Mouse (Mus musculus): Measurements from ENCODE around the gene Ccdc24. TPM values are rescaled to one million over a fixed set of nuclear protein-coding genes. Genes with fewer than 3 reads are reported as not detected.

The Ccdc24 gene
- polyA plus RNA-seq, 1 experiment from 2014 or later, result 1.6 TPM

- WGBS, result 81% methylated on average over 8 of the region's 8 CpGs
- H3K4me3 ChIP-seq (replicated peaks), result peak overlapping the region; percentile 76
- peaks cover 34% of the 10 kb centered on the region for H3K4me1 ChIP-seq
- no peak for ATAC-seq (ENCODE audit: low FRiP score)
- no peak overlapping the region for H3K27ac ChIP-seq (replicated peaks)
- H3K9ac ChIP-seq (replicated peaks), result no peak overlapping the region
- no peaks in the 10 kb centered on the region for H3K9me3 ChIP-seq (replicated peaks)
- no peaks in the 10 kb centered on the region for H3K27me3 ChIP-seq (replicated peaks)
- peak overlapping the region; percentile 96 for H3K4me2 ChIP-seq
- H3K36me3 ChIP-seq, result peaks cover 34% of the 10 kb centered on the region
These were observed 18.4 kb upstream of the Ccdc24 start for GRCm38 (mm10) chr4:117890750-117891149.

- Histone ChIP-seq H3K9me3 (replicated peaks) (no peaks in the 10 kb centered on the region), H3K9ac (replicated peaks) (no peak overlapping the region), H3K36me3 (peaks cover 33% of the 10 kb centered on the region), H3K4me2 (no peak overlapping the region; the same call in 1 of the 2 replicates), H3K27ac (replicated peaks) (no peak overlapping the region), H3K27me3 (replicated peaks) (no peaks in the 10 kb centered on the region), H3K4me1 (peaks cover 41% of the 10 kb centered on the region), H3K4me3 (replicated peaks) (no peak overlapping the region)
- WGBS, result 96% methylated on average over 14 of the region's 14 CpGs
- no peak for ATAC-seq (ENCODE audit: low FRiP score)
These were observed 17.7 kb upstream of the Ccdc24 start for GRCm38 (mm10) chr4:117890031-117890430.

GRCm38 (mm10) chr4:117889471-117889870, 17.1 kb upstream of the Ccdc24 start:
- Histone ChIP-seq H3K4me3 (replicated peaks) (no peak overlapping the region), H3K27ac (replicated peaks) (no peak overlapping the region), H3K9ac (replicated peaks) (no peak overlapping the region), H3K9me3 (replicated peaks) (no peaks in the 10 kb centered on the region), H3K4me1 (peaks cover 47% of the 10 kb centered on the region), H3K4me2 (no peak overlapping the region), H3K36me3 (peaks cover 33% of the 10 kb centered on the region), H3K27me3 (replicated peaks) (no peaks in the 10 kb centered on the region)
- 91% methylated on average over 15 of the region's 15 CpGs for WGBS
- ATAC-seq (ENCODE audit: low FRiP score), result no peak

- Histone ChIP-seq H3K4me2 (peak overlapping the region; percentile 82), H3K36me3 (peaks cover 29% of the 10 kb centered on the region), H3K4me1 (peaks cover 58% of the 10 kb centered on the region), H3K4me3 (replicated peaks) (peak overlapping the region; percentile 99; the same call in 1 of the 2 replicates), H3K27me3 (replicated peaks) (no peaks in the 10 kb centered on the region), H3K9me3 (replicated peaks) (no peaks in the 10 kb centered on the region), H3K9ac (replicated peaks) (peak overlapping the region; percentile 53), H3K27ac (replicated peaks) (no peak overlapping the region)
- ATAC-seq (ENCODE audit: low FRiP score), result no peak
- WGBS, result 73% methylated on average over 2 of the region's 2 CpGs
These were observed 15.6 kb upstream of the Ccdc24 start for GRCm38 (mm10) chr4:117887920-117888319.

GRCm38 (mm10) chr4:117887133-117887532, 14.8 kb upstream of the Ccdc24 start, which contains the start of gene Atp6v0b:
Gene Atp6v0b (minus strand): TSS chr4:117887333.
- Histone ChIP-seq H3K4me2 (peak within 1 kb of the TSS; percentile 82), H3K27me3 (replicated peaks) (no peaks in the 10 kb centered on the region), H3K9me3 (replicated peaks) (no peaks in the 10 kb centered on the region), H3K36me3 (peaks cover 29% of the 10 kb centered on the region), H3K4me1 (peaks cover 63% of the 10 kb centered on the region), H3K9ac (replicated peaks) (peak within 1 kb of the TSS; percentile 99), H3K27ac (replicated peaks) (peak within 1 kb of the TSS; percentile 76), H3K4me3 (replicated peaks) (peak within 1 kb of the TSS; percentile 99)
- ATAC-seq (ENCODE audit: low FRiP score), result peak; percentile 87
- WGBS, result under 1% methylated on average over 37 of the region's 37 CpGs

GRCm38 (mm10) chr4:117886644-117887043, 14.3 kb upstream of the Ccdc24 start:
- Histone ChIP-seq H3K4me3 (replicated peaks) (peak overlapping the region; percentile 99), H3K27ac (replicated peaks) (peak overlapping the region; percentile 76), H3K36me3 (peaks cover 29% of the 10 kb centered on the region), H3K4me2 (peak overlapping the region; percentile 82), H3K9me3 (replicated peaks) (no peaks in the 10 kb centered on the region), H3K4me1 (peaks cover 65% of the 10 kb centered on the region), H3K9ac (replicated peaks) (peak overlapping the region; percentile 99), H3K27me3 (replicated peaks) (no peaks in the 10 kb centered on the region)
- ATAC-seq (ENCODE audit: low FRiP score), result 0 out of 2 replicates have a peak, but pooled peaks have one; percentile 0
- 2% methylated on average over 24 of the region's 24 CpGs for WGBS

- Histone ChIP-seq H3K9me3 (replicated peaks) (no peaks in the 10 kb centered on the region), H3K36me3 (peaks cover 35% of the 10 kb centered on the region), H3K27me3 (replicated peaks) (no peaks in the 10 kb centered on the region), H3K27ac (replicated peaks) (no peak overlapping the region), H3K9ac (replicated peaks) (peak overlapping the region; percentile 99), H3K4me1 (peaks cover 66% of the 10 kb centered on the region), H3K4me3 (replicated peaks) (peak overlapping the region; percentile 99), H3K4me2 (peak overlapping the region; percentile 82)
- WGBS, result 86% methylated on average over 9 of the region's 9 CpGs
- ATAC-seq (ENCODE audit: low FRiP score), result no peak
These were observed 13.6 kb upstream of the Ccdc24 start for GRCm38 (mm10) chr4:117885994-117886393.

- no peak overlapping the region for H3K4me2 ChIP-seq
- peaks cover 66% of the 10 kb centered on the region for H3K4me1 ChIP-seq
- 94% methylated on average over 10 of the region's 10 CpGs for WGBS
- ATAC-seq (ENCODE audit: low FRiP score), result no peak
- H3K9me3 ChIP-seq (replicated peaks), result no peaks in the 10 kb centered on the region
- peaks cover 42% of the 10 kb centered on the region for H3K36me3 ChIP-seq
- H3K27ac ChIP-seq (replicated peaks), result no peak overlapping the region
- no peaks in the 10 kb centered on the region for H3K27me3 ChIP-seq (replicated peaks)
- H3K9ac ChIP-seq (replicated peaks), result no peak overlapping the region
- H3K4me3 ChIP-seq (replicated peaks), result no peak overlapping the region
These were observed 12.7 kb upstream of the Ccdc24 start for GRCm38 (mm10) chr4:117885093-117885492.

GRCm38 (mm10) chr4:117884146-117884545, 11.8 kb upstream of the Ccdc24 start:
- peak overlapping the region; percentile 70 for H3K4me2 ChIP-seq
- ATAC-seq (ENCODE audit: low FRiP score), result no peak
- H3K27me3 ChIP-seq (replicated peaks), result no peaks in the 10 kb centered on the region
- H3K9me3 ChIP-seq (replicated peaks), result no peaks in the 10 kb centered on the region
- H3K27ac ChIP-seq (replicated peaks), result 0 out of 2 replicates have a peak overlapping the region, but pooled peaks have one; percentile 13
- peak overlapping the region; percentile 92 for H3K9ac ChIP-seq (replicated peaks)
- peaks cover 71% of the 10 kb centered on the region for H3K4me1 ChIP-seq
- H3K4me3 ChIP-seq (replicated peaks), result peak overlapping the region; percentile 87
- WGBS, result 100% methylated on average over 1 of the region's 1 CpGs
- peaks cover 40% of the 10 kb centered on the region for H3K36me3 ChIP-seq

- Histone ChIP-seq H3K4me3 (replicated peaks) (peak within 1 kb of the TSS; percentile 87), H3K9me3 (replicated peaks) (no peaks in the 10 kb centered on the region), H3K27ac (replicated peaks) (peak within 1 kb of the TSS; percentile 85), H3K27me3 (replicated peaks) (no peaks in the 10 kb centered on the region), H3K9ac (replicated peaks) (peak within 1 kb of the TSS; percentile 92), H3K4me1 (peaks cover 81% of the 10 kb centered on the region), H3K36me3 (peaks cover 38% of the 10 kb centered on the region), H3K4me2 (peak within 1 kb of the TSS; percentile 70)
- WGBS, result under 1% methylated on average over 87 of the region's 103 CpGs
- peak; percentile 54 for ATAC-seq (ENCODE audit: low FRiP score)
These were observed 10.6 kb upstream of the Ccdc24 start, which contains the start of gene B4galt2 for GRCm38 (mm10) chr4:117882701-117883691. Gene B4galt2 (minus strand): TSS chr4:117883487.

GRCm38 (mm10) chr4:117878703-117879102, 6.3 kb upstream of the Ccdc24 start:
- WGBS, result 77% methylated on average over 5 of the region's 5 CpGs
- no peak overlapping the region for H3K4me2 ChIP-seq
- no peak for ATAC-seq (ENCODE audit: low FRiP score)
- H3K27me3 ChIP-seq (replicated peaks), result no peaks in the 10 kb centered on the region
- H3K9me3 ChIP-seq (replicated peaks), result no peaks in the 10 kb centered on the region
- H3K36me3 ChIP-seq, result peaks cover 54% of the 10 kb centered on the region
- H3K4me1 ChIP-seq, result peaks cover 46% of the 10 kb centered on the region
- H3K4me3 ChIP-seq (replicated peaks), result no peak overlapping the region
- H3K27ac ChIP-seq (replicated peaks), result no peak overlapping the region
- no peak overlapping the region for H3K9ac ChIP-seq (replicated peaks)

GRCm38 (mm10) chr4:117878301-117878700, 5.9 kb upstream of the Ccdc24 start:
- 39% methylated on average over 10 of the region's 10 CpGs for WGBS
- Histone ChIP-seq H3K27me3 (replicated peaks) (no peaks in the 10 kb centered on the region), H3K4me3 (replicated peaks) (no peak overlapping the region), H3K27ac (replicated peaks) (no peak overlapping the region), H3K36me3 (peaks cover 58% of the 10 kb centered on the region), H3K4me1 (peaks cover 42% of the 10 kb centered on the region), H3K9me3 (replicated peaks) (no peaks in the 10 kb centered on the region), H3K9ac (replicated peaks) (no peak overlapping the region), H3K4me2 (no peak overlapping the region)
- no peak for ATAC-seq (ENCODE audit: low FRiP score)

Data from neural tube, embryonic 15.5 days (tissue).